12 mouse cellular contexts compared by ENCODE assay signal in the genomic region with DNA sequence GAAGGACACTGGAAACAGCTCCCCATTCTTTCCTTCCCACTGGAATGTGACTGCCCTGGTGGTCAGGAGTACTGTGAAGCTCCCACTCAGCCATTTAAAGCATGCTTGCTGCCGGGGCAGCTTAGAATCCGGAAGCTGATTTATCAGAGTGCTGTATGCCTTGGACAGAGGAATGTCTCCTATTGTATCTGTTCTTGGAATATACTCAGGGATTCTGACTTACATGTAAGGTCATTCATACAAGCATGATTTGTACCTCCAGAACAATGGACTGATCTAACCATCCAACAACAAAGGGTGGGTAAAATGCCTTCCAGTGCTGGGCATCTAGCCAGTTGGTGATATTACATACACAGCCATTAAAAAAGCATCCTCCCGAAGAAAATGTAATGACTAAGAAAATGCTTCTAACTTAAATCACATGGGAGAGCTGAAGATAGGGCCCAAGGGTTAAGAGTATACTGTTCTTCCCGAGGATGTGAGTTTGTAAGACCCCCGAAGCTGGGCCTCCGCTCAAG. TPM values are rescaled to one million over a fixed set of nuclear protein-coding genes. Genes with fewer than 3 reads are reported as not detected.
"Had no signal": no experiment of that assay in that cellular context is flagged by ENCODE, and none has a peak within 500 bp of the region (broad histone marks: within the 10 kb centered on the region; RNA-seq: fewer than 3 reads in every experiment).

No protein-coding gene starts in this region.

- H3K9ac ChIP-seq: liver, embryonic 15.5 days; lung, embryonic 14.5 days; midbrain, embryonic 15.5 days; neural tube, embryonic 12.5 days had no signal

- H3K27ac ChIP-seq: liver, embryonic 15.5 days; macrophage; midbrain, embryonic 15.5 days; neural tube, embryonic 12.5 days; stomach, postnatal 0 days had no signal

- H3K4me2 ChIP-seq: liver, embryonic 11.5 days; liver, embryonic 15.5 days; lung, embryonic 14.5 days; midbrain, embryonic 11.5 days; midbrain, embryonic 15.5 days; neural tube, embryonic 12.5 days had no signal

- H3K27me3 ChIP-seq: liver, embryonic 15.5 days; midbrain, embryonic 15.5 days; neural tube, embryonic 12.5 days had no signal

- DNase-seq: left cerebral cortex, postnatal 4 days; lung, embryonic 14.5 days; thymus, postnatal 4 days had no signal

- ATAC-seq: intestine, embryonic 16.5 days; midbrain, embryonic 15.5 days had no signal

- H3K4me1 ChIP-seq: liver, embryonic 15.5 days; neural tube, embryonic 12.5 days had no signal

- H3K9me3 ChIP-seq: liver, embryonic 15.5 days; midbrain, embryonic 15.5 days; neural tube, embryonic 12.5 days had no signal

- H3K4me3 ChIP-seq: liver, embryonic 15.5 days; megakaryocyte, embryonic 14.5 days; midbrain, embryonic 15.5 days; neural tube, embryonic 12.5 days had no signal

- H3K36me3 ChIP-seq: liver, embryonic 15.5 days; midbrain, embryonic 15.5 days; neural tube, embryonic 12.5 days had no signal

RNA-seq across cellular contexts. Expression of gene Rcvrn, which starts 50.4 kb away (rescaled TPM):
- polyA plus RNA-seq: intestine, embryonic 16.5 days; liver, embryonic 11.5 days; liver, embryonic 15.5 days; lung, embryonic 14.5 days; macrophage; midbrain, embryonic 11.5 days; midbrain, embryonic 15.5 days; neural tube, embryonic 12.5 days; stomach, postnatal 0 days had no signal
